Mouse (Mus musculus) embryonic facial prominence, embryonic 12.5 days (tissue): ENCODE results near the gene Rad51c. TPM values are rescaled to one million over a fixed set of nuclear protein-coding genes. Genes with fewer than 3 reads are reported as not detected.
"Not testable (repeated sequence)": the region's sequence is repeated elsewhere in the genome, so short reads cannot be mapped to it uniquely, and the experiment has no call there.

ENCODE experiments used
- ATAC-seq: fragments of 200-750 bp; cut with Nextera tagmentation; 2 replicates; pipeline ENCODE4 v1.8.0; 2017; ENCODE audit not compliant: insufficient number of reproducible peaks, insufficient read depth, low FRiP score, low TSS enrichment
- H3K27ac ChIP-seq: fragments of 300-500 bp; sonication (generic); 2 replicates; pipeline ENCODE4 v1.5.1; 2016; ENCODE audit warnings: mild to moderate bottlenecking
- H3K27me3 ChIP-seq: fragments of 300-500 bp; sonication (generic); 2 replicates; pipeline ENCODE4 v1.6.1; 2016; ENCODE audit warnings: mild to moderate bottlenecking, moderate library complexity
- H3K36me3 ChIP-seq: fragments of 300-500 bp; sonication (generic); 2 replicates; pipeline ENCODE4 v1.6.1; 2016; ENCODE audit warnings: mild to moderate bottlenecking
- H3K4me1 ChIP-seq: fragments of 300-500 bp; sonication (generic); 2 replicates; pipeline ENCODE4 v1.6.1; 2016
- H3K4me2 ChIP-seq: fragments of 300-500 bp; sonication (generic); replicated peaks from 2 replicates; pipeline ENCODE4 v1.6.1; 2016; ENCODE audit warnings: mild to moderate bottlenecking, moderate library complexity
- H3K4me3 ChIP-seq: fragments of 300-500 bp; sonication (generic); 2 replicates; pipeline ENCODE4 v1.5.1; 2016; ENCODE audit warnings: mild to moderate bottlenecking
- H3K9ac ChIP-seq: fragments of 300-500 bp; sonication (generic); 2 replicates; pipeline ENCODE4 v1.6.1; 2016; ENCODE audit warnings: mild to moderate bottlenecking, moderate library complexity
- H3K9me3 ChIP-seq: fragments of 300-500 bp; sonication (generic); 2 replicates; pipeline ENCODE4 v1.6.1; 2016; ENCODE audit warnings: mild to moderate bottlenecking, moderate library complexity
- WGBS: fragments of 180-500 bp; shearing (Covaris S2); methylation state at CpG from one replicate; pipeline ENCODE4 v1.1.7; 2016; 5-methylcytosine and 5-hydroxymethylcytosine counted together
- polyA plus RNA-seq: library from polyadenylated mRNA; unstranded; fragments of >200 nt; fragmentation: Nextera tagmentation; extraction: Ambion mirVana; gene quantifications from 2 replicates; pipeline ENCODE4 v1.2.1, GENCODE M21; 2016

Rad51c gene
- polyA plus RNA-seq, 1 experiment from 2014 or later = 10.6 TPM

DNA sequence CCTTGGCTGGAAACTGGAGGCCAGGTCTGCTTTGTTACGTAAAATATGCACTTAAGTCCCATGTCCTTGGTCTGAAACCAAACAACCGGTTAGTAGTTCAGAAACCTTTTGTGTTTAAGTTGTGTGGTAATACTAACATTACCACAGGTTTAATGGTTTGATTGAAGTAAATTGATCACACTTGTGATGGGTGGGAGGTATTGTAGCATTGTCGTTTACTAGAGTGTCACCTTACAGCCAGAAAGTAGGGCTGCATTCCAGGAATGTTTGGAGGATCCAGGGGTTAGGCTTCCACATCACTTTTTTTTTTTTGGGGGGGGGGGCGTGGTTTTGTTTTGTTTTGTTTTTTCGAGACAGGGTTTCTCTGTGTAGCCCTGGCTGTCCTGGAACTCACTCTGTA lies 11.4 kb upstream of the Rad51c start:
- H3K4me1 ChIP-seq = no peaks in the 10 kb centered on the region
- WGBS = 39% methylated on average over 5 of the region's 5 CpGs

DNA sequence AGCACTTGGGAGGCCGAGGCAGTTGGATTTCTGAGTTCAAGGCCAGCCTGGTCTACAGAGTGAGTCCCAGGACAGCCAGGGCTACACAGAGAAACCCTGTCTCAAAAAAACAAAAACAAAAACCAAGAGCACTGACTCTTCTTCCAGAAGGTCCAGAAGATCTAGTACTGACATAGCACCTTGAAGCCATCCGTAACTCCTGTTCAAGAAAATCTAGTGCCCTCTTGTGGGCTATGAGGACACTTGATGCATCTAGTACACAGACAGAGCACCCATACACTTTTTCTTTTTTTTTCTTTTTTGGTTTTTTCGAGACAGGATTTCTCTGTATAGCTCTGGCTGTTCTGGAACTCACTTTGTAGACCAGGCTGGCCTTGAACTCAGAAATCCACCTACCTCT lies 8.7 kb upstream of the Rad51c start:
- not testable (repeated sequence) for H3K4me3 ChIP-seq, H3K9me3 ChIP-seq, ATAC-seq, H3K4me2 ChIP-seq, H3K27ac ChIP-seq, H3K4me1 ChIP-seq, H3K27me3 ChIP-seq, H3K36me3 ChIP-seq, H3K9ac ChIP-seq
- WGBS = 64% methylated on average over 3 of the region's 3 CpGs

More for the DNA sequence above, 11.4 kb upstream of the Rad51c start:
- Histone ChIP-seq H3K36me3 (no peaks in the 10 kb centered on the region), H3K4me3 (no peak overlapping the region), H3K9ac (no peak overlapping the region), H3K27me3 (no peaks in the 10 kb centered on the region), H3K27ac (no peak overlapping the region), H3K9me3 (no peaks in the 10 kb centered on the region), H3K4me2 (no peak overlapping the region)
- ATAC-seq = no peak

DNA sequence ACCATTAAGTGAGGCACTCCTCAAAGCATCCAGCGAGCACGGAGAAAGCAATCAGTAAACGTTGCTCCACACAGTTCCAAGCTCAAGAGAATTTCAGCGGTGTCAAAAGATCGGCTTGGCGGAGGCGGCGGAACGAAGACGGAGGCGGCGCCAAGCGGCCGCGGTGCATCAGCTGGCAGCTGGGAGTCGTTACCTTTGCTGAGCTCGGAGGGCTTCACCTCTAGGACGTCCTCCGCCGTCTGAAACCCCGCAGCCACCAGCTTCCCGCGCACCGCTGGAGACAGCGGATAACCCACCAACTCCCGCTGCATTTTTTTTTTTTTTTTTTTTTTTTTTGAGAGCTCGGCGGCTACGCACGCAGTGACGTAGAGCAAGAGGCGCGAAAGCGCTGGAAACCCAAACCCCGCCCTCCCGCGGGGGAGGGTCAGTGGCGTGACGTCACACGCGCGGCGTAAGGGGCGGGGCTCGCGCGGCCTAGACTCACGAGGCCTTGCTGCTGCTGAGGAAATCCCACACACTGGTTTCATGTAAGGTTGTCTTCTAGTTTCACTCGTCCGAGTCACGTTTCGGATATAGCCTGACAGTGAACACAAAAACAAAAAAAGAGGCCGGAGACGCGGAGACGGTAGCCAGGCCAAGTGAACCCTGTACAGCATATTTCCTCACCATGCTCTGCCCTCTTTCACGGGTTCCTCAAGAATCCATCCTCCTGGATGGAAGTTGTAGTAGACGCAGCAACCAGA lies 472 bp downstream of the Rad51c start:
- WGBS = 2% methylated on average over 58 of the region's 58 CpGs

DNA sequence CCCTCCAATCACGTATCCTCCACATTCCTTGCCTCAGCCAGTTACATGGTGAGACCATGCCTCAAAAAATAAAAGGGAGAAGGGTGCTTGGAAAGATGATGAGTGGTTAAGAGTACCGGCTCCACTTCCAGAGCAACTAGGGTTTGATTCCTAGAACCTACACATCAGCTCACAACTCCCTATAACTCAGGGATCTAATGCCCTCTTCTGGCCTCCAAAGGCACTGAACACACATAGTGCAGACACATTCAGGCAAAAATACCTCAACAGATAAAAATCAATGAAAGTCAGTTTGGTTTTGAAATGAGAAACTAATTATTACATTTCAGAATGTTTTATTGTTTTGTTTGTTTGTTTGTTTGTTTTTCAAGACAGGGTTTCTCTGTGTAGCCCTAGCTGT lies 6.4 kb downstream of the Rad51c start:
- H3K4me3 ChIP-seq = no peak overlapping the region
- no peak overlapping the region for H3K4me2 ChIP-seq
- no peaks in the 10 kb centered on the region for H3K9me3 ChIP-seq
- WGBS = 92% methylated on average over 2 of the region's 2 CpGs
- no peak overlapping the region for H3K27ac ChIP-seq
- no peaks in the 10 kb centered on the region for H3K36me3 ChIP-seq
- H3K4me1 ChIP-seq = no peaks in the 10 kb centered on the region
- no peaks in the 10 kb centered on the region for H3K27me3 ChIP-seq
- ATAC-seq = no peak
- no peak overlapping the region for H3K9ac ChIP-seq

More for the DNA sequence above, 472 bp downstream of the Rad51c start:
- H3K4me1 ChIP-seq = peaks cover 4% of the 10 kb centered on the region; the same call in 1 of the 2 replicates
- no peaks in the 10 kb centered on the region for H3K9me3 ChIP-seq
- H3K27ac ChIP-seq = peak overlapping the region; percentile 93
- peak overlapping the region; percentile 55 for H3K9ac ChIP-seq
- H3K4me3 ChIP-seq = peak overlapping the region; percentile 46
- no peaks in the 10 kb centered on the region for H3K27me3 ChIP-seq
- ATAC-seq = peak; percentile 76
- H3K36me3 ChIP-seq = no peaks in the 10 kb centered on the region
- peak overlapping the region; percentile 52 for H3K4me2 ChIP-seq

DNA sequence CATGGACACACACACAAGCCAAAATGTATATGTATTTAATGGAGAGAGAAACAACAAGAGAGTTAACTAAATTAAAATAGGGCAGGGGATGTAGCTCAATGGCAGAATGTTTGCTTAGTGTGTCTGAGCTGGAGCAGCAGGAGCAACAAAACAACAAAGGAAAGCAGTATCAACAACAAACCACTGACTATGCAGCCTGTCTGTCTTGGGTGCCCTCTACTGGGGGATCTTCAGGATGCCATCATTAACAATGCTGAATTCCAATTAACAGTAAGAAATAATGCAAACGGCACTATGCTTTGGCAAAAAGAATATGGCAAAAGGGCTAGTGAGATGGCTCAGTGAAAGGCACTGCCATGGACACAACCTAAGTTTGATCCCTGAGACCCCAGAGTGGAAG lies 10.9 kb downstream of the Rad51c start:
- Histone ChIP-seq H3K27ac (no peak overlapping the region), H3K4me3 (no peak overlapping the region), H3K9ac (no peak overlapping the region), H3K4me1 (no peaks in the 10 kb centered on the region), H3K27me3 (no peaks in the 10 kb centered on the region), H3K36me3 (no peaks in the 10 kb centered on the region; the same call in 1 of the 2 replicates), H3K4me2 (no peak overlapping the region), H3K9me3 (no peaks in the 10 kb centered on the region)
- no peak for ATAC-seq
- 53% methylated on average over 1 of the region's 1 CpGs for WGBS

DNA sequence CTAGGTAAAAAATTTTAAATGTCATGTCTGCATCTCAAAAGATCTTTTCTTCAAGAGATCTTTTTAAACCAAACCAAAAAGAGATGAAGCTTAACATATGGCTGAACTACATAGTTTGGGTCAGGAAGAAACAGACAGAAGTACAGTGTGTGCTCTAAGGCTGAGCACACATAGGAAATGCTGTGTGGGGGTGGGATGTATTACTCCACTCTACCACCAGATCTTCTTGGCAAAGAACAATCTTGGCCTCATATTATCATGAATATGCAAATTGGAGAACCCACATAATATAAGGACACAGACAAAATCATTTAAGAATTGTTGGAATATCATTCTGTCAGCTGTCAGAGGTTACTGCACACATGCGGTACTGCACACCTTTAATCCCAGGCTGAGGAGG lies 19.1 kb downstream of the Rad51c start:
- Histone ChIP-seq H3K9ac (no peak overlapping the region), H3K36me3 (0 out of 2 replicates have a peak, but pooled peaks cover 4% of the 10 kb centered on the region), H3K27ac (no peak overlapping the region), H3K4me2 (no peak overlapping the region), H3K4me1 (no peaks in the 10 kb centered on the region), H3K9me3 (no peaks in the 10 kb centered on the region), H3K27me3 (no peaks in the 10 kb centered on the region), H3K4me3 (no peak overlapping the region)
- no peak for ATAC-seq
- WGBS = 89% methylated on average over 1 of the region's 1 CpGs

DNA sequence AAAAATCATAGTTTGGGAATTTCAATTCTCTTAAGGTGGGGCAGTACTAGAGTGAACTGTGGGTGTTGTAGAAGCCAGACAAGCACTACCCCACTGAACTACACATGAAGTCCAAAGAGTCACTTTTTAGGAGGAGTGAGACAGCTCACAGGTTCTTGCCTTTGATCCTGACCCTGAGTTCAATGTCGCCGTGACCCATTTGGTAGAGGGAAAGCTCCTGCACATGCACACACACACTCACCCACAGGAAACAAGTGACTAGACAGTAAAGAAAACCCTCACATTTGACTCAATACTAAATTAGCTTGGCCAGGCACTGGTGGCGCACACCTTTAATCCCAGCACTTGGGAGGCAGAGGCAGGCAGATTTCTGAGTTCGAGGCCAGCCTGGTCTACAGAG lies 20.2 kb downstream of the Rad51c start:
- 95% methylated on average over 4 of the region's 4 CpGs for WGBS
- H3K36me3 ChIP-seq = 0 out of 2 replicates have a peak, but pooled peaks cover 4% of the 10 kb centered on the region
- no peaks in the 10 kb centered on the region for H3K4me1 ChIP-seq
- H3K27ac ChIP-seq = no peak overlapping the region
- no peak overlapping the region for H3K9ac ChIP-seq
- no peak overlapping the region for H3K4me2 ChIP-seq
- H3K27me3 ChIP-seq = no peaks in the 10 kb centered on the region
- H3K9me3 ChIP-seq = no peaks in the 10 kb centered on the region
- H3K4me3 ChIP-seq = no peak overlapping the region
- no peak for ATAC-seq

DNA sequence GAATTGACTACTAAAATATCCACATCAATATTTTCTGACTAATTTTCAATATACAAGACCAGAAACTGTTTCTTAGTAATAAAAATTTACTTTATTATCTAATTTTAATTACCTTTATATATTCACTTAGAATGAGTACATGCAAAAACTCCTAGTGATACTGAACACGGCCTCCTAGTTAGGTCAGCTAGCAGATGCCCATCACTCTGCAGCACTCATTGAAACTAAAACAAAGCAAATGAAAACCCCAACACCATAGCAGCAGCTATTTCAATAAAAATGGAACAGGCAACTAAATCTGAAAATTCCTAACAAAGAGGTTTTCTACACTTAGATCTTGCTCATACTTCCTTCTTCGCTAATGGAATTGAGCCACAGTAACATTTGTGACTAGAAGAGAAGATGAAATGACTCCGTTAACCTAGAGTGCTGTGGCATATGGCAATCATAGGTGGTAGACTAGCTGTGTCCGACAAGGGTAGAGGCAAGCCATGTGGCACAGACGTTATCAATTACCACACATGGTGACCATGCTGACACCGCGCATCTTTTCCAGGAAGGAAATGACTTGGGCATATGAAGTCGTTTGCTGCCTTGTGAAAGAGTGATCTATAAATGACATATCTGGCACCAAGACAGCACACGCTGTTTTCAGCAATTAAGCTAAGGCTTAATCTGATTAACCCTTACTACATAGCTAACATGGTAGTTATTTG lies 36.7 kb downstream of the Rad51c start:
- ATAC-seq = no peak
- H3K9me3 ChIP-seq = no peaks in the 10 kb centered on the region
- no peaks in the 10 kb centered on the region for H3K4me1 ChIP-seq
- 59% methylated on average over 9 of the region's 9 CpGs for WGBS
- H3K4me3 ChIP-seq = no peak overlapping the region
- no peak overlapping the region for H3K4me2 ChIP-seq
- H3K27ac ChIP-seq = no peak overlapping the region
- no peak overlapping the region for H3K9ac ChIP-seq
- H3K36me3 ChIP-seq = no peaks in the 10 kb centered on the region
- no peaks in the 10 kb centered on the region for H3K27me3 ChIP-seq

DNA sequence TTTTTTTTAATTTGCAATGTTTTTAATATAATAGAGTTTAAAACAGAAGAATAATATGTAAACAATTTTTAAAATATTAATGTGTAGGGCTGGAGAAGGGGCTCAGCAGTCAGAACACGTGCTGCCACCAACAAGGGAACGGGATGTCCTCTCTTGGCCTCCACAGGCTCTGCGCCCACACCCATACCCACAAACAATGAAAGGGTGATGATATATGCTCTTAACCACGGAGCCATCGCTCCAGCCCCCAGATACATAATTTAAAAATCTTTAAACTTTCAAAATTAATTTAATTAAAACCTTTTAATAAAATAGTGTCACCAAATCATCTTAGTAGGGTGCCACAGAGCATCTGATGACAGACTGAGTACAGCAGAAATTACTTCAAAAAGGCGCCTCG lies 37.7 kb downstream of the Rad51c start:
- Histone ChIP-seq H3K4me3 (no peak overlapping the region), H3K9me3 (no peaks in the 10 kb centered on the region), H3K27me3 (no peaks in the 10 kb centered on the region), H3K27ac (no peak overlapping the region), H3K4me1 (no peaks in the 10 kb centered on the region), H3K36me3 (no peaks in the 10 kb centered on the region), H3K9ac (no peak overlapping the region), H3K4me2 (no peak overlapping the region)
- no peak for ATAC-seq
- WGBS = 83% methylated on average over 7 of the region's 7 CpGs

DNA sequence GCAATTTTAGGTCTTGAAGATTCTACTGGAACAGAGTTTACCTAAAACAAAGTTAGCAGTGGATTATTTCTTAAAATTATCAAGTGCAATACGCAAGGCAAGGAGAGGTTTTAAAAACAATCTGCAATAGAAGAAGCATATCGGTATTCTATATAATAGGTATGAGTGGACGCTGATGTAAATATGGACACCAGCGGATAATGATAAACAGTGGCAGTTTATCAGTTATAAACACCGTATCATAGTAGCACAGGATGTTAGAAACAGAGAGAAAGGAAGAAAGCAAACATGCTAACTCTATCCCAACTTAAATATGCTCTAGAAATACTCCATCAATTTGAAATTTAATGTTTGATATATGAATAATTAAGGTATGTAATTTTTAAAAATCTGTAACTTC lies 39.6 kb downstream of the Rad51c start:
- Histone ChIP-seq H3K27me3 (peaks cover 2% of the 10 kb centered on the region; the same call in 1 of the 2 replicates), H3K4me2 (no peak overlapping the region), H3K4me3 (no peak overlapping the region), H3K4me1 (no peaks in the 10 kb centered on the region), H3K36me3 (no peaks in the 10 kb centered on the region), H3K27ac (no peak overlapping the region), H3K9me3 (no peaks in the 10 kb centered on the region), H3K9ac (no peak overlapping the region)
- 87% methylated on average over 5 of the region's 5 CpGs for WGBS
- ATAC-seq = no peak

DNA sequence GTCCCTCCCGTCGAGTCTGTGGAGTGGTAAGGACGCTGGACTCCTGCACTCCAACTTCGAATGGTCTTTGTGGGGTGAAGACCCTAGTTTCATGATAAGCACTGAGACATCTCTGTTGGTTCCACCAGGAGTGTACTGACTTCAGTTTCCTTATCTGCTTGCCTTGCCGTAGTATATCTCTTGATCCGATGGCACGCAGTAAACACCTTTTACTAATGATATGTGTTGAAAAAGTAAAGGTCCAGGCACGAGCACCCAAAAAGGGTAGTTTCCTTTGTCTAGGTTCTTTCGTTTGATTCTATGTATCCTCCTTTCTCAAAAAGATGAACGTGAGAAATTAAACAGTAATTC lies 45.5 kb downstream of the Rad51c start:
- Histone ChIP-seq H3K27ac (no peak overlapping the region), H3K9ac (peak overlapping the region; percentile 56; the same call in 1 of the 2 replicates), H3K27me3 (peaks cover 25% of the 10 kb centered on the region), H3K4me2 (peak overlapping the region; percentile 97), H3K9me3 (no peaks in the 10 kb centered on the region), H3K36me3 (no peaks in the 10 kb centered on the region), H3K4me3 (peak overlapping the region; percentile 65), H3K4me1 (peaks cover 11% of the 10 kb centered on the region)
- 15% methylated on average over 10 of the region's 10 CpGs for WGBS
- ATAC-seq = no peak
